Mouse (Mus musculus) midbrain, embryonic 14.5 days (tissue): ENCODE measurements at regions not wholly inside any gene's neighbourhood (a gene's known extent, or its start where the extent isn't known, plus 50 kb on each side); places are given as distances from the start of the nearest gene placed in this dataset.
A peak's percentile ranks its signal among the peaks of the same experiment; 100 is the strongest.

Source experiments
- ATAC-seq: fragments of 200-750 bp; cut with Nextera tagmentation; 2 replicates; pipeline ENCODE4 v1.8.0; 2017; ENCODE audit warnings: moderate number of reproducible peaks, moderate library complexity; ENCODE audit not compliant: low FRiP score, low TSS enrichment
- DNase-seq: peaks from one replicate; pipeline ENCODE4 v3.0.0-alpha.2; 2015
- H3K27ac ChIP-seq: fragments of 300-500 bp; sonication (generic); replicated peaks from 2 replicates; pipeline ENCODE4 v1.5.1; 2014; ENCODE audit warnings: mild to moderate bottlenecking, low read depth, low read length, moderate library complexity
- H3K27me3 ChIP-seq: fragments of 300-500 bp; sonication (generic); 2 replicates; pipeline ENCODE4 v1.6.1; 2014; ENCODE audit warnings: low read length, control low read depth, mixed read lengths; ENCODE audit not compliant: control insufficient read depth, insufficient read depth
- H3K36me3 ChIP-seq: fragments of 300-500 bp; sonication (generic); 2 replicates; pipeline ENCODE4 v1.6.1; 2014; ENCODE audit warnings: low read length, control low read depth; ENCODE audit not compliant: control insufficient read depth, insufficient read depth
- H3K4me1 ChIP-seq: fragments of 300-500 bp; sonication (generic); 2 replicates; pipeline ENCODE4 v1.6.1; 2014; ENCODE audit warnings: mild to moderate bottlenecking, antibody characterized with exemption, low read length, control low read depth; ENCODE audit not compliant: control insufficient read depth, insufficient read depth
- H3K4me2 ChIP-seq: fragments of 300-500 bp; sonication (generic); 2 replicates; pipeline ENCODE4 v1.6.1; 2014; ENCODE audit warnings: mild to moderate bottlenecking, low read length, moderate library complexity
- H3K4me3 ChIP-seq: fragments of 300-500 bp; sonication (generic); replicated peaks from 2 replicates; pipeline ENCODE4 v1.5.1; 2014; ENCODE audit warnings: low read depth, low read length
- H3K9ac ChIP-seq: fragments of 300-500 bp; sonication (generic); replicated peaks from 2 replicates; pipeline ENCODE4 v1.6.1; 2014; ENCODE audit warnings: mild to moderate bottlenecking, low read length, moderate library complexity
- H3K9me3 ChIP-seq: fragments of 300-500 bp; sonication (generic); 2 replicates; pipeline ENCODE4 v1.6.1; 2016; ENCODE audit warnings: low read length, control low read depth, mixed read lengths; ENCODE audit not compliant: control insufficient read depth
- WGBS: fragments of 180-500 bp; shearing (Covaris S2); extraction: QIAGEN DNeasy Blood & Tissue Kit; methylation state at CpG from one replicate; pipeline ENCODE4 v1.1.7; 2014; 5-methylcytosine and 5-hydroxymethylcytosine counted together

GRCm38 (mm10) chr11:7010858-7011257 is 52.4 kb upstream of the Adcy1 start:
- Histone ChIP-seq H3K9me3 (no peaks in the 10 kb centered on the region), H3K4me1 (no peaks in the 10 kb centered on the region), H3K27ac (no peak overlapping the region), H3K4me3 (no peak overlapping the region), H3K4me2 (no peak overlapping the region), H3K36me3 (no peaks in the 10 kb centered on the region), H3K27me3 (no peaks in the 10 kb centered on the region), H3K9ac (no peak overlapping the region)
- ATAC-seq (no peak), DNase-seq (no peak)
- WGBS = 76% methylated on average over 3 of the region's 3 CpGs

GRCm38 (mm10) chr11:6999329-6999728 is 64.0 kb upstream of the Adcy1 start:
- Histone ChIP-seq H3K4me2 (no peak overlapping the region), H3K4me3 (no peak overlapping the region), H3K36me3 (no peaks in the 10 kb centered on the region), H3K9ac (no peak overlapping the region), H3K9me3 (no peaks in the 10 kb centered on the region), H3K27ac (no peak overlapping the region), H3K27me3 (no peaks in the 10 kb centered on the region), H3K4me1 (no peaks in the 10 kb centered on the region)
- no peak for ATAC-seq
- DNase-seq = no peak

- no peak overlapping the region for H3K4me3 ChIP-seq
- H3K4me1 ChIP-seq = no peaks in the 10 kb centered on the region
- WGBS = 86% methylated on average over 1 of the region's 1 CpGs
- no peaks in the 10 kb centered on the region for H3K9me3 ChIP-seq
- H3K9ac ChIP-seq = no peak overlapping the region
- no peak for ATAC-seq
- no peak overlapping the region for H3K4me2 ChIP-seq
- H3K27ac ChIP-seq = no peak overlapping the region
- H3K27me3 ChIP-seq = no peaks in the 10 kb centered on the region
- no peaks in the 10 kb centered on the region for H3K36me3 ChIP-seq
- no peak for DNase-seq
Observed at GRCm38 (mm10) chr11:6998810-6999209, 64.5 kb upstream of the Adcy1 start.

GRCm38 (mm10) chr11:6997508-6997907 is 65.8 kb upstream of the Adcy1 start:
- Histone ChIP-seq H3K27ac (no peak overlapping the region), H3K9ac (no peak overlapping the region), H3K9me3 (no peaks in the 10 kb centered on the region), H3K36me3 (no peaks in the 10 kb centered on the region), H3K27me3 (no peaks in the 10 kb centered on the region), H3K4me3 (no peak overlapping the region), H3K4me1 (no peaks in the 10 kb centered on the region), H3K4me2 (no peak overlapping the region)
- DNase-seq (no peak), ATAC-seq (no peak)
- WGBS = 90% methylated on average over 6 of the region's 6 CpGs

GRCm38 (mm10) chr11:6993731-6994130 is 69.6 kb upstream of the Adcy1 start:
- ATAC-seq (no peak), DNase-seq (no peak)
- 95% methylated on average over 2 of the region's 2 CpGs for WGBS
- Histone ChIP-seq H3K9ac (no peak overlapping the region), H3K36me3 (no peaks in the 10 kb centered on the region), H3K27me3 (no peaks in the 10 kb centered on the region), H3K4me1 (peaks cover 11% of the 10 kb centered on the region), H3K4me3 (no peak overlapping the region), H3K4me2 (no peak overlapping the region), H3K9me3 (no peaks in the 10 kb centered on the region), H3K27ac (no peak overlapping the region)

- Histone ChIP-seq H3K9ac (no peak overlapping the region), H3K27ac (no peak overlapping the region), H3K4me2 (no peak overlapping the region), H3K4me3 (no peak overlapping the region), H3K4me1 (peaks cover 11% of the 10 kb centered on the region), H3K27me3 (no peaks in the 10 kb centered on the region), H3K36me3 (no peaks in the 10 kb centered on the region), H3K9me3 (no peaks in the 10 kb centered on the region)
- DNase-seq (no peak), ATAC-seq (no peak)
- WGBS = 96% methylated on average over 5 of the region's 5 CpGs
Observed at GRCm38 (mm10) chr11:6991626-6992025, 71.7 kb upstream of the Adcy1 start.

DNA sequence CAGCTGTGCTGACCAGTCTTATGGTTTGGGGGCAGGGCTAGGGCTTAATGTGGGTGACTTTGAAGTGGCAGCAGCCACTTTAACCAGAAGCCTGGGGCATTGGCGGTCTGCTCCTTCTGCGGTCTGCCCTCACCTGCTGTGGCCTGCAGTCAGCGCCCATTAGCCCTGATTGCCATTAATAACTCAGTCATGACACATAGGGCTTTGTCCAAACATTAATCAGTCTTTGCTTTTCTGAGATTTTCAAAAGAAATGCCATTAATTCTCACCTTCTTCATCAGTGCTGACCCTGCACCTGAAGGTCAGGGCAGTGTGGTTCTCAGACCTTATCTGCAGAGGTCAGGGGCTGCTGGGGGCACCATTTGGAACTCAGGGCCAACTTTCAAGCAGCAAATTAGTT is 72.6 kb upstream of the Adcy1 start:
- Histone ChIP-seq H3K9me3 (no peaks in the 10 kb centered on the region), H3K27me3 (no peaks in the 10 kb centered on the region), H3K4me1 (peaks cover 11% of the 10 kb centered on the region), H3K9ac (no peak overlapping the region), H3K4me3 (no peak overlapping the region), H3K27ac (no peak overlapping the region), H3K36me3 (no peaks in the 10 kb centered on the region), H3K4me2 (no peak overlapping the region)
- WGBS = 74% methylated on average over 3 of the region's 3 CpGs
- ATAC-seq (no peak), DNase-seq (peak; percentile 6)

DNA sequence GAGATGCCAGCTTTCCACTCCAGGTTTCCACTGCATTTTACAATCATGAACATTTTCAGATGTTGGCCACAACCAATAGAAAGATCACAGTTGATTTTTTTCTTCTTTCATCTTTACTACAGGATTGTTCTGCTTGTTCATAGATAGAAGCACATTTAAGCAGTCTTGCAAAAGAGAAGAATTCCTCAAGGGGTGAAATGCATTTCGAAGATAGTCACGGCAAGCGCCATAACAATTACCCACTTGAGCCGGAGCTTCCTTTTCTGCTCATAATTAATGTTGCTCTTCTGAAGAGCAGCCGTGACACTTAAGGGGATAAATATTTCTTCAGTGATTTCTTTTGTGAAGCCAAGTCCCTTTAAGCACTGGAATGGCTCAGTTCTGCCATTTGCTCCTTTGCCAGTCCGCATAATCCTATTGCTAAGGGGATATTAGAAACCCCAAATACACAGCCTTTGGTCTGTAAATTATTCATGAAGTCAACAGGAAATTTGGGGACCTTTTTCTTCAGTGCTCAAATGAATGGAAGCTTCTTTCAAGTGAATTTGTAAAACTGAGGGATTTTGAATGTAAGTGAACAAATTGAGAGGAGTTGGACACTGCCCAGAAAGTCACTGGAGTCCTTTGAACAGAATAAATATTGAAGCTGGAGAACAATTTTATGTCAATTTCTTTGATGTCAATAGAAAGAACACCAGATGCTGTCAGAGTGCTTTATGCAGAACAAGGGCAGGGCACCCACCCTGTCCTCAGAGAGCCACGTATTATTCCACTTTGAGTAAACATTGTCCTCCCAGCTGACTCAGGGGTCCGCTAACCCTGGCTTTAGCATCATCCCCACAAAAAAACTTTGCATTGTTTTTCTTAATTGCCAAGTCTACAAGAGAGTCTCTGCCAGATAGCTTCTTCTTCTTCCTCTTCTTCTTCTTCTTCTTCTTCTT is 74.1 kb upstream of the Adcy1 start:
- DNase-seq (peak; percentile 56), ATAC-seq (no peak)
- Histone ChIP-seq H3K27ac (no peak overlapping the region), H3K4me2 (no peak overlapping the region), H3K27me3 (no peaks in the 10 kb centered on the region), H3K9ac (no peak overlapping the region), H3K4me1 (peaks cover 11% of the 10 kb centered on the region), H3K9me3 (no peaks in the 10 kb centered on the region), H3K4me3 (no peak overlapping the region), H3K36me3 (no peaks in the 10 kb centered on the region)
- 14% methylated on average over 8 of the region's 8 CpGs for WGBS

DNA sequence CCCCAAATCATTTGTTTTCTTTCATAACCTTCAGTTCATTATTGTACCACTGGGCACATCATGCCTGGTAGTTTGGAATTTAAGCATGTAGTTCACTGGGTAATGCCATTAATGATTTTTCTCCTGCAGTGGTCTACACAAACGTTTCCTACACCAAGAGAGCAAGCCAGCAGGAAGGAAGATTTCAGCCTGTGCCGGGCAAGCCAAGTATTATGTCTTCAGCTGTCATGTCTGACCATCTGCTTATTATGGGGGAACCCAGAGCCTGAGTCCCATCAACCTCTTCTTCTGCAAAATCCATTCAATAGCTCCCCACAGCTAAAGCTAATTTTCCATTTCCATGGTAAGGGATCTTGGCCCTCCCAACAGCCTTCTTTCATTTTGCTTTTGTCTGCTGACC is 75.3 kb upstream of the Adcy1 start:
- H3K4me1 ChIP-seq = peaks cover 11% of the 10 kb centered on the region
- H3K36me3 ChIP-seq = no peaks in the 10 kb centered on the region
- H3K4me3 ChIP-seq = no peak overlapping the region
- 23% methylated on average over 2 of the region's 2 CpGs for WGBS
- H3K9ac ChIP-seq = no peak overlapping the region
- no peaks in the 10 kb centered on the region for H3K27me3 ChIP-seq
- no peak overlapping the region for H3K27ac ChIP-seq
- H3K9me3 ChIP-seq = no peaks in the 10 kb centered on the region
- DNase-seq (no peak), ATAC-seq (no peak)
- no peak overlapping the region for H3K4me2 ChIP-seq
